Mouse (Mus musculus) brown adipose tissue, adult 24 weeks (tissue): ENCODE measurements around the gene Apobec4. TPM values are rescaled to one million over a fixed set of nuclear protein-coding genes. Genes with fewer than 3 reads are reported as not detected.

Experiments
- H3K27ac ChIP-seq: fragments of 200-500 bp; replicated peaks from 2 replicates; pipeline ENCODE4 v1.5.1; 2012; ENCODE audit warnings: low read depth, mild to moderate bottlenecking, low read length
- H3K4me1 ChIP-seq: fragments of 200-500 bp; 2 replicates; pipeline ENCODE4 v1.6.1; 2012; ENCODE audit warnings: low read length, mixed read lengths; ENCODE audit not compliant: control insufficient read depth, insufficient read depth, insufficient read length
- H3K4me3 ChIP-seq: fragments of 200-500 bp; 2 replicates; pipeline ENCODE4 v1.5.1; 2012; ENCODE audit warnings: low read depth, mild to moderate bottlenecking, low read length, moderate library complexity; ENCODE audit not compliant: insufficient read depth
- polyA plus RNA-seq: library from polyadenylated mRNA; stranded (reverse); fragments of >200 nt; gene quantifications from 2 replicates; pipeline ENCODE4 v1.2.4, GENCODE M21; 2012; ENCODE audit not compliant: missing spikeins, insufficient read depth, insufficient read length

Gene Apobec4
- polyA plus RNA-seq, 1 experiment = not detected

GRCm38 (mm10) chr1:152786953-152787352 lies 36.6 kb downstream of the Apobec4 start:
- Histone ChIP-seq H3K4me1 (no peaks in the 10 kb centered on the region), H3K4me3 (no peak overlapping the region), H3K27ac (no peak overlapping the region)

GRCm38 (mm10) chr1:152788121-152788660 lies 37.8 kb downstream of the Apobec4 start:
- H3K4me1 ChIP-seq = no peaks in the 10 kb centered on the region
- H3K4me3 ChIP-seq = no peak overlapping the region
- H3K27ac ChIP-seq = no peak overlapping the region

DNA sequence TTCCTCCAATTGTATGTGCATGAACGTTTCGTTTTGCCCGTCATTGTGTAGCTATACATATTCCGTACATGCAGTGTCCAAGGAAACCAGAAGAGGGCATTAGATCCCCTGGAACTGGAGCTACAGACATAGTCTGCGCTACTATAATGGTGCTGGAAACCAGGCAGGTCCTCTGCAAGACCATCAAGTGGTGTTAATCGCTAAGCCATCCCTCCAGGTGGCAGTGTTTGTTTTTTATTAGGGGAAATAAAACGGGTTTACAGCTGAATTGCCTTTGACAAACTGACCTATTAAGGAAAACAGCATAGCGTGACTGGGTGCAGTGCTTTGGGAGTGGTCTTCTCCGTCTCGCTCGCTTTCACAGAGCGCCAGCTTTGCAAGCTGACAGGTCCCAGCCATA lies 39.9 kb downstream of the Apobec4 start:
- H3K4me1 ChIP-seq = no peaks in the 10 kb centered on the region
- no peak overlapping the region for H3K4me3 ChIP-seq
- H3K27ac ChIP-seq = no peak overlapping the region

DNA sequence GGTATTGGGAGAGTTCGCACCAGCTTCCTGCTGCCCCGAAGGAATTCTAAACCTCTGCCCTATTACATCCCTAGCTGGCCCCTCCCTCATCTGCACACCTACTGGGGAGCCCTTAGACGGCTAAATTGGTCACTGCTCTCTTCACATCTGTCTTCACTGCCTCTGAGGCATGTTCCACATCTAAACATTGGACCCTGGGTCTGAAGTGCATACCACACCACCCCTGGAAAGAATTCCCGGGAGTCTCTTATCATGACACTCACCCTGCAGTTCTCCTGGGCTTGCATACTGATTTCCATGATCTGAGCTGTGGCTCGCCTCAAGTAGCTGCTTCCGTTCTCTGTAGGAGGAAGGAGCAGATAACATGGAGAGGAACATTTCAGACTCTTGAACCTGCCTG lies 40.5 kb downstream of the Apobec4 start:
- Histone ChIP-seq H3K4me1 (no peaks in the 10 kb centered on the region), H3K27ac (no peak overlapping the region)

DNA sequence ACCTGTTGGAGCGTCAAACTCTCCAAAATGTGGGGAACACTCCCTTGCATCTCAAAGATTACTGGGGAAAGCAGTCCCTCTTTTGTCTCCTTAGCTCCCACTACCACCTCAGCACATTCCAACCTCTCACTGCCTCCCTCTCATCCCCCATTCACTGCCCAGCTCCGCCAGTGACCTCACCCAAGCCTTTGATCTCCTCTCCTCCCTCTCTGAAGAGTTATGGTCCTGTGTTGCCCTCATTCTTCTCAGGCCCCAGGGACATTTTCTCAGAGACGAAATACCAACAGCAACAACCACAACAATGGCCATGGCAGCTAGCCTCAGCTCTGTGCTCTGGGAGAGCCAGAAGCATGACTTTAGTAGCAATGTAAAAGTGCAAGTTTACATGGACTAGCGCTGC lies 40.9 kb downstream of the Apobec4 start:
- Histone ChIP-seq H3K27ac (no peak overlapping the region), H3K4me1 (no peaks in the 10 kb centered on the region), H3K4me3 (no peak overlapping the region)

More for the DNA sequence above, 40.5 kb downstream of the Apobec4 start:
- H3K4me3 ChIP-seq = no peak overlapping the region

DNA sequence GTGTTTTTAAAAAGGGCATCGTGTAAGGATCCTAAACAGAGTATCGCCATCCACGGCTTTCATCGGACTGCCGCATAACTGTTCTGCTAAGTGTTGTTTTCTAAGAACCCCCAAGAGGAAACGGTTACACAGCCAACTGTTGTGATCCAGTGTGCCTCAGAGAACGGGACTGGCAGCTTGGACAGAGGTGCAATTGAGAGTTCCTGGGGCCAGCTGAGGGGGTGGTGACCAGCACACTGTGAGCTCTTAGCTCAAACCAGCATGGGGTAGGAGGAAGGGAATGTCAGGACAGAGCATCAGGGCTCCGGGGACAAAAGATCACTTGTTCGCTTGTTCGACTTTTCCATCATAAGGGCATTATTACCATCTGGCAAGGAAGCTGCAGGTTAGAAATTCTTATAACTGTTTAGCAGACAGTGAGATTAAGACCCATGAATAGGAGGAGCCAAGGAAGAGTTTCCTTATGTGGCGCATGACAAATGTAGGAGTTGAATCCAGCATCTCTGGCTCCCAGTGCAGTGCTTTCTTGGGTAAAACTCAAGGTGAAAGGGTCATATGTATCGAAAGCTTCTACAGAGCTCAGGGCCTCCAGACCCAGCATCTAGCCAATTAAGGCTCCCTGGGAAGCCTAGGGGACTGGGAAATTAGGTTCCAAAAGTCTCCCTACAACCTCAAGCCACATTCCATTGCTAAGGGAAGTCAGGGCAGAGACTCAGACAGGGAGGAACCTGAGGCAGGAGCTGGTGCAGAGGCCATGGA lies 42.6 kb downstream of the Apobec4 start:
- no peak overlapping the region for H3K4me3 ChIP-seq
- H3K27ac ChIP-seq = no peak overlapping the region

GRCm38 (mm10) chr1:152793495-152794130 lies 43.3 kb downstream of the Apobec4 start:
- Histone ChIP-seq H3K27ac (peak overlapping the region; percentile 12; the same call in 1 of the 2 replicates), H3K4me1 (peaks cover 3% of the 10 kb centered on the region; the same call in 1 of the 2 replicates), H3K4me3 (no peak overlapping the region)

More for the DNA sequence above, 42.6 kb downstream of the Apobec4 start:
- H3K4me1 ChIP-seq = no peaks in the 10 kb centered on the region; the same call in 1 of the 2 replicates

GRCm38 (mm10) chr1:152795688-152796255 lies 45.4 kb downstream of the Apobec4 start:
- peaks cover 3% of the 10 kb centered on the region; the same call in 1 of the 2 replicates for H3K4me1 ChIP-seq
- no peak overlapping the region for H3K4me3 ChIP-seq
- H3K27ac ChIP-seq = no peak overlapping the region

DNA sequence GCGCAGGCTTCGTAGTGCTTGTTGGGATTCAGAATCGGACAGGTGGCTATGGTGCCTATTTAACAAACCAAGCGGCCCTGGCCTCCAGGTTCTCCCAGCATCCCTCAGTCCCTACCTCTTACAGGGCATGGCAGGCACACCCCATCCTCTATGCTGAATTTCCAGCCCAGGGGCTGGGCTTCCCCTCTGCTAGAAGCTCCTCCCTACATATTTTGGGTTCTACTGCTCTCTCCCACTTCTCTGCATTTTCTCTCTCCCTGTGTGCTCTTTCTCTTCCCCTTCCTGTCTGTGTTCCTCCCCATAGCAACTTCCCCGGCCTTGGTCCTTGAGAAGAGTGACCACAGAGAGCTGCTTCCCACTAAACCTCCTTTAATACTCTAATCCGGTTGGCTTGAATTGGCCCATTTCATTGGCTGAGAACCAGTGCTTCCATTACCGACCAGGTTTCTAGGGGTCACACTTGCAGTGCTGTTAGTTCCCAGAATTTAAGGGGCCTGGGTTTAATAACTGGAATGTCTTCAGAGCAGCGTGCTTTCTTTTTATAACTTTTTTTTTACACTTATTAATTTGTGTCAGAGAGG lies 46.4 kb downstream of the Apobec4 start:
- Histone ChIP-seq H3K27ac (no peak overlapping the region; the same call in 1 of the 2 replicates), H3K4me1 (peaks cover 3% of the 10 kb centered on the region; the same call in 1 of the 2 replicates), H3K4me3 (no peak overlapping the region)

GRCm38 (mm10) chr1:152798125-152798524 lies 47.8 kb downstream of the Apobec4 start:
- peak overlapping the region; percentile 64 for H3K27ac ChIP-seq
- no peak overlapping the region for H3K4me3 ChIP-seq
- peaks cover 3% of the 10 kb centered on the region; the same call in 1 of the 2 replicates for H3K4me1 ChIP-seq

- Histone ChIP-seq H3K27ac (peak within 1 kb of the TSS; percentile 8; the same call in 1 of the 2 replicates), H3K4me3 (no peak within 1 kb of the TSS), H3K4me1 (peaks cover 3% of the 10 kb centered on the region; the same call in 1 of the 2 replicates)
Observed at GRCm38 (mm10) chr1:152799897-152800296, 49.5 kb downstream of the Apobec4 start, which contains the start of gene Ncf2. Gene Ncf2, plus strand, starts transcription at chr1:152800194.

DNA sequence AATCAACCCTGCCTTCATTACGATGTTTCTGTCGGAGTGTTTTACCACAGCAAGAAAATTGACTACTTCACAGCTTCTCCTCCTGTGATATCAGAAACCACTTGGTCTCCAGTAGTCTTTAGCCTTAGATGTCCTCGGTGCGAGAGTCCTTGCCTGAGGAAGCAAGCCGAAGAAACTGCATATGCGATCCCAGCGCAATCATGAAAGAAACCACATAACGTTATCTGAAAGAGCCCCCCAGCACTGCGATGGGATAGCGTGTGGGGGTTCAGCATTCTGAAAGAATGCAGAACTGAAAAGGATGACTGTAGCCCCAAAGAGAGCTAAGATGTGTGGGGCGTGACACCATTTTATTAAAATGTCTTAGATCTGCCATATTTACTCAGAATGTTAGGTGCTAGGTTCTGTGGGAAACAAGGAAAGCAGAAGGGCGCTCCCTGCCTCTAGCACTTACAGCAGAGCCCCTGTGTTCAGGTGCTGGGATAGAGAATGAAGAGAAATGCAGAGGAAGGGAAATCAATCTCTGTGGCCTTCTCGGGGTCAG lies 50.4 kb downstream of the Apobec4 start:
- Histone ChIP-seq H3K4me1 (peaks cover 3% of the 10 kb centered on the region; the same call in 1 of the 2 replicates), H3K27ac (peak overlapping the region; percentile 8; the same call in 1 of the 2 replicates), H3K4me3 (no peak overlapping the region)

DNA sequence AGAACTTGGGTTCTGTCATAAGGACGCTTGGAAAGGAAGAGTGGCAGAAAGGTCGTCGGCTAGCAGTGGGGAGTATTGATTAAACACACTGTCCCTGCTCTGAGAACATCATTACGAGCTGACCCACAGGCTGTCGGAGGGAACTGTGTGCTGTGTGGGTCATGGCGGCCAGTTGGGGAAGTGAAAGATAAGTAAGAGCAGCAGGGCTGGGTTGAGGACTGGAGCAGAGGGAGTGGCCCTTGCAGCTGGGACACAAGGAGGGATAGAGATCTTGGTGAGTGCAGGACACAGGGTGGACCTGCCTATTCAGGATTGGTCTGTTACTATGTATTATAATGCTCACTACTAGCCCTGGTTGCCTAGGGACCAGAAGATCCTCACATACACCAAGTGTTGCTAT lies 54.6 kb downstream of the Apobec4 start:
- H3K4me3 ChIP-seq = no peak overlapping the region
- peak overlapping the region; percentile 49; the same call in 1 of the 2 replicates for H3K27ac ChIP-seq
- H3K4me1 ChIP-seq = no peaks in the 10 kb centered on the region
